Mouse (Mus musculus) small intestine, adult 2 months (tissue): Measurements from ENCODE around the gene Incenp.

Experiments
- CTCF ChIP-seq: fragments of 200-500 bp; IDR thresholded peaks from 2 replicates; pipeline ENCODE4 v1.5.1; 2012; ENCODE audit warnings: low read depth, mild to moderate bottlenecking, control low read depth, inconsistent platforms, low read length, moderate library complexity, mixed read lengths; ENCODE audit not compliant: insufficient replicate concordance, insufficient read length; ENCODE audit errors: extremely low read depth
- POLR2A ChIP-seq: fragments of 200-500 bp; IDR thresholded peaks from 2 replicates; pipeline ENCODE4 v1.6.1; 2012; ENCODE audit warnings: low read depth, mild to moderate bottlenecking, control low read depth, inconsistent platforms, low read length, moderate library complexity

GRCm38 (mm10) chr19:9922228-9922627 lies 22.9 kb upstream of the Incenp start:
- TF ChIP-seq POLR2A (no peak), CTCF (no peak)
